Mouse (Mus musculus): Measurements from ENCODE around the gene Zfp112. TPM values are rescaled to one million over a fixed set of nuclear protein-coding genes. Genes with fewer than 3 reads are reported as not detected.
"Not testable (repeated sequence)": the region's sequence is repeated elsewhere in the genome, so short reads cannot be mapped to it uniquely, and the experiment has no call there.

Gene Zfp112
- 1.3 and 1.7 TPM in 2 replicates for polyA plus RNA-seq (2012; rRNA removed)

- TF ChIP-seq POLR2A (IDR thresholded peaks at IDR 0.05; ENCODE audit: borderline replicate concordance, extremely low read depth, low read depth, low read length) = peak; percentile 47; the same call in 1 of the 2 replicates
- no peak for TF ChIP-seq CTCF (IDR thresholded peaks at IDR 0.05; ENCODE audit: insufficient read depth, low read length)
- Histone ChIP-seq H3K4me1 (ENCODE audit: control insufficient read depth, insufficient read depth, low read length) (no peaks in the 10 kb centered on the region), H3K4me3 (replicated peaks; ENCODE audit: extremely low read depth, low read depth, low read length) (peak within 1 kb of the TSS; percentile 84)
- peak; percentile 75 for DNase-seq
- under 1% methylated on average over 23 of the region's 23 CpGs for WGBS
Measured at GRCm38 (mm10) chr7:24112156-24112856, at the start of gene Zfp112. Gene Zfp112 (plus strand): TSS chr7:24112314.

- not testable (repeated sequence) for H3K4me1 ChIP-seq (ENCODE audit: control insufficient read depth, insufficient read depth, low read length); DNase-seq; H3K4me3 ChIP-seq (replicated peaks; ENCODE audit: extremely low read depth, low read depth, low read length)
- WGBS = 14% methylated on average over 1 of the region's 1 CpGs
Measured at GRCm38 (mm10) chr7:24074424-24074823, 37.7 kb upstream of the Zfp112 start.

GRCm38 (mm10) chr7:24081634-24082431, 30.3 kb upstream of the Zfp112 start, which contains the start of gene Zfp180:
Gene Zfp180 (plus strand): TSS chr7:24081924.
- DNase-seq = peak; percentile 90
- Histone ChIP-seq H3K4me3 (replicated peaks; ENCODE audit: extremely low read depth, low read depth, low read length) (peak within 1 kb of the TSS; percentile 84), H3K4me1 (ENCODE audit: control insufficient read depth, insufficient read depth, low read length) (peaks cover 6% of the 10 kb centered on the region)
- WGBS = 16% methylated on average over 44 of the region's 44 CpGs
- TF ChIP-seq CTCF (IDR thresholded peaks at IDR 0.05; ENCODE audit: insufficient read depth, low read length) = no peak
- TF ChIP-seq POLR2A (IDR thresholded peaks at IDR 0.05; ENCODE audit: borderline replicate concordance, extremely low read depth, low read depth, low read length) = 0 out of 2 replicates have a peak, but pooled peaks have one; percentile 6

- TF ChIP-seq CTCF (IDR thresholded peaks at IDR 0.05; ENCODE audit: insufficient read depth, low read length) (no peak), POLR2A (IDR thresholded peaks at IDR 0.05; ENCODE audit: borderline replicate concordance, extremely low read depth, low read depth, low read length) (no peak)
- no peak for DNase-seq
Measured at GRCm38 (mm10) chr7:24082457-24083235, 29.5 kb upstream of the Zfp112 start.

GRCm38 (mm10) chr7:24086871-24087270, 25.2 kb upstream of the Zfp112 start:
- DNase-seq = no peak
- Histone ChIP-seq H3K4me1 (ENCODE audit: control insufficient read depth, insufficient read depth, low read length) (peaks cover 6% of the 10 kb centered on the region), H3K4me3 (replicated peaks; ENCODE audit: extremely low read depth, low read depth, low read length) (no peak overlapping the region)
- WGBS = 95% methylated on average over 4 of the region's 4 CpGs
- no peak for TF ChIP-seq POLR2A (IDR thresholded peaks at IDR 0.05; ENCODE audit: borderline replicate concordance, extremely low read depth, low read depth, low read length)
- no peak for TF ChIP-seq CTCF (IDR thresholded peaks at IDR 0.05; ENCODE audit: insufficient read depth, low read length)

More at GRCm38 (mm10) chr7:24082457-24083235, 29.5 kb upstream of the Zfp112 start:
- Histone ChIP-seq H3K4me3 (replicated peaks; ENCODE audit: extremely low read depth, low read depth, low read length) (peak overlapping the region; percentile 84), H3K4me1 (ENCODE audit: control insufficient read depth, insufficient read depth, low read length) (peaks cover 6% of the 10 kb centered on the region)
- WGBS = 28% methylated on average over 15 of the region's 15 CpGs

- 97% methylated on average over 12 of the region's 12 CpGs for WGBS
- peaks cover 4% of the 10 kb centered on the region for H3K4me1 ChIP-seq (ENCODE audit: control insufficient read depth, insufficient read depth, low read length)
- no peak for DNase-seq
- no peak overlapping the region for H3K4me3 ChIP-seq (replicated peaks; ENCODE audit: extremely low read depth, low read depth, low read length)
- TF ChIP-seq CTCF (IDR thresholded peaks at IDR 0.05; ENCODE audit: insufficient read depth, low read length) (no peak), POLR2A (IDR thresholded peaks at IDR 0.05; ENCODE audit: borderline replicate concordance, extremely low read depth, low read depth, low read length) (no peak)
Measured at GRCm38 (mm10) chr7:24087485-24088125, 24.5 kb upstream of the Zfp112 start.

GRCm38 (mm10) chr7:24104403-24104802, 7.7 kb upstream of the Zfp112 start:
- 95% methylated on average over 9 of the region's 9 CpGs for WGBS
- H3K4me1 ChIP-seq (ENCODE audit: control insufficient read depth, insufficient read depth, low read length) = no peaks in the 10 kb centered on the region
- DNase-seq = no peak
- TF ChIP-seq POLR2A (IDR thresholded peaks at IDR 0.05; ENCODE audit: borderline replicate concordance, extremely low read depth, low read depth, low read length) = no peak
- TF ChIP-seq CTCF (IDR thresholded peaks at IDR 0.05; ENCODE audit: insufficient read depth, low read length) = no peak
- H3K4me3 ChIP-seq (replicated peaks; ENCODE audit: extremely low read depth, low read depth, low read length) = no peak overlapping the region

GRCm38 (mm10) chr7:24105144-24105703, 6.9 kb upstream of the Zfp112 start:
- Histone ChIP-seq H3K4me3 (replicated peaks; ENCODE audit: extremely low read depth, low read depth, low read length) (no peak overlapping the region), H3K4me1 (ENCODE audit: control insufficient read depth, insufficient read depth, low read length) (no peaks in the 10 kb centered on the region)
- 94% methylated on average over 18 of the region's 18 CpGs for WGBS
- TF ChIP-seq CTCF (IDR thresholded peaks at IDR 0.05; ENCODE audit: insufficient read depth, low read length) (no peak), POLR2A (IDR thresholded peaks at IDR 0.05; ENCODE audit: borderline replicate concordance, extremely low read depth, low read depth, low read length) (no peak)
- DNase-seq = no peak
